Mouse (Mus musculus): ENCODE measurements at regions not wholly inside any gene's neighbourhood (a gene's known extent, or its start where the extent isn't known, plus 50 kb on each side); places are given as distances from the start of the nearest gene placed in this dataset.
A peak's percentile ranks its signal among the peaks of the same experiment; 100 is the strongest.

- H3K36me3 ChIP-seq (ENCODE audit: control insufficient read depth, insufficient read depth), result no peaks in the 10 kb centered on the region
- H3K9me3 ChIP-seq (ENCODE audit: control insufficient read depth), result no peaks in the 10 kb centered on the region
- no peaks in the 10 kb centered on the region for H3K4me1 ChIP-seq (replicated peaks; ENCODE audit: control insufficient read depth, insufficient read depth, low read length)
- H3K4me3 ChIP-seq (ENCODE audit: low read depth, low read length), result no peak overlapping the region
- H3K27ac ChIP-seq (ENCODE audit: low read depth, low read length), result no peak overlapping the region
- H3K9ac ChIP-seq (ENCODE audit: low read depth, low read length), result no peak overlapping the region
- H3K4me2 ChIP-seq (replicated peaks; ENCODE audit: low read depth), result no peak overlapping the region
- 0 out of 2 replicates have a peak, but pooled peaks cover 3% of the 10 kb centered on the region for H3K27me3 ChIP-seq (replicated peaks; ENCODE audit: control insufficient read depth, insufficient read depth, low read length)
- no peak for ATAC-seq
- WGBS, result 78% methylated on average over 5 of the region's 5 CpGs
- no peak for TF ChIP-seq CTCF (IDR thresholded peaks at IDR 0.05; ENCODE audit: low read depth)
Measured at GRCm38 (mm10) chr19:15802641-15803040, 144.5 kb downstream of the Psat1 start.

GRCm38 (mm10) chr19:15801811-15802486 lies 145.2 kb downstream of the Psat1 start:
- peak overlapping the region; percentile 23 for H3K4me3 ChIP-seq (ENCODE audit: low read depth, low read length)
- no peak overlapping the region for H3K9ac ChIP-seq (ENCODE audit: low read depth, low read length)
- peak overlapping the region; percentile 61 for H3K4me2 ChIP-seq (replicated peaks; ENCODE audit: low read depth)
- WGBS, result 9% methylated on average over 17 of the region's 17 CpGs
- ATAC-seq, result no peak
- 0 out of 2 replicates have a peak, but pooled peaks cover 3% of the 10 kb centered on the region for H3K27me3 ChIP-seq (replicated peaks; ENCODE audit: control insufficient read depth, insufficient read depth, low read length)
- no peaks in the 10 kb centered on the region for H3K4me1 ChIP-seq (replicated peaks; ENCODE audit: control insufficient read depth, insufficient read depth, low read length)
- peak; percentile 91 for TF ChIP-seq CTCF (IDR thresholded peaks at IDR 0.05; ENCODE audit: low read depth)
- H3K36me3 ChIP-seq (ENCODE audit: control insufficient read depth, insufficient read depth), result no peaks in the 10 kb centered on the region
- no peaks in the 10 kb centered on the region for H3K9me3 ChIP-seq (ENCODE audit: control insufficient read depth)
- H3K27ac ChIP-seq (ENCODE audit: low read depth, low read length), result no peak overlapping the region

- Histone ChIP-seq H3K27ac (ENCODE audit: low read depth, low read length) (no peak overlapping the region), H3K4me2 (replicated peaks; ENCODE audit: low read depth) (peak overlapping the region; percentile 61), H3K4me3 (ENCODE audit: low read depth, low read length) (peak overlapping the region; percentile 23), H3K4me1 (replicated peaks; ENCODE audit: control insufficient read depth, insufficient read depth, low read length) (no peaks in the 10 kb centered on the region), H3K27me3 (replicated peaks; ENCODE audit: control insufficient read depth, insufficient read depth, low read length) (0 out of 2 replicates have a peak, but pooled peaks cover 3% of the 10 kb centered on the region), H3K9ac (ENCODE audit: low read depth, low read length) (peak overlapping the region; percentile 31; the same call in 1 of the 2 replicates), H3K36me3 (ENCODE audit: control insufficient read depth, insufficient read depth) (no peaks in the 10 kb centered on the region), H3K9me3 (ENCODE audit: control insufficient read depth) (no peaks in the 10 kb centered on the region)
- ATAC-seq, result no peak
- 27% methylated on average over 16 of the region's 16 CpGs for WGBS
- no peak for TF ChIP-seq CTCF (IDR thresholded peaks at IDR 0.05; ENCODE audit: low read depth)
Measured at GRCm38 (mm10) chr19:15800856-15801706, 146.1 kb downstream of the Psat1 start.

GRCm38 (mm10) chr19:15796466-15796865 lies 150.7 kb downstream of the Psat1 start:
- ATAC-seq, result no peak

GRCm38 (mm10) chr19:15791942-15792341 lies 155.2 kb downstream of the Psat1 start:
- Histone ChIP-seq H3K36me3 (ENCODE audit: control insufficient read depth, insufficient read depth) (no peaks in the 10 kb centered on the region), H3K9ac (ENCODE audit: low read depth, low read length) (no peak overlapping the region), H3K4me1 (replicated peaks; ENCODE audit: control insufficient read depth, insufficient read depth, low read length) (no peaks in the 10 kb centered on the region), H3K9me3 (ENCODE audit: control insufficient read depth) (no peaks in the 10 kb centered on the region), H3K27ac (ENCODE audit: low read depth, low read length) (no peak overlapping the region), H3K4me3 (ENCODE audit: low read depth, low read length) (no peak overlapping the region), H3K27me3 (replicated peaks; ENCODE audit: control insufficient read depth, insufficient read depth, low read length) (no peaks in the 10 kb centered on the region), H3K4me2 (replicated peaks; ENCODE audit: low read depth) (no peak overlapping the region)
- no peak for ATAC-seq
- TF ChIP-seq CTCF (IDR thresholded peaks at IDR 0.05; ENCODE audit: low read depth), result no peak
- WGBS, result 71% methylated on average over 4 of the region's 4 CpGs

More at GRCm38 (mm10) chr19:15796466-15796865, 150.7 kb downstream of the Psat1 start:
- H3K4me1 ChIP-seq (replicated peaks; ENCODE audit: control insufficient read depth, insufficient read depth, low read length), result no peaks in the 10 kb centered on the region
- H3K9me3 ChIP-seq (ENCODE audit: control insufficient read depth), result no peaks in the 10 kb centered on the region
- no peak overlapping the region for H3K27ac ChIP-seq (ENCODE audit: low read depth, low read length)
- no peak overlapping the region for H3K4me3 ChIP-seq (ENCODE audit: low read depth, low read length)
- 30% methylated on average over 4 of the region's 4 CpGs for WGBS
- no peaks in the 10 kb centered on the region for H3K27me3 ChIP-seq (replicated peaks; ENCODE audit: control insufficient read depth, insufficient read depth, low read length)
- no peak for TF ChIP-seq CTCF (IDR thresholded peaks at IDR 0.05; ENCODE audit: low read depth)
- H3K4me2 ChIP-seq (replicated peaks; ENCODE audit: low read depth), result no peak overlapping the region
- H3K36me3 ChIP-seq (ENCODE audit: control insufficient read depth, insufficient read depth), result no peaks in the 10 kb centered on the region
- no peak overlapping the region for H3K9ac ChIP-seq (ENCODE audit: low read depth, low read length)

- Histone ChIP-seq H3K4me2 (replicated peaks; ENCODE audit: low read depth) (no peak overlapping the region; the same call in 1 of the 2 replicates), H3K4me1 (replicated peaks; ENCODE audit: control insufficient read depth, insufficient read depth, low read length) (no peaks in the 10 kb centered on the region), H3K27ac (ENCODE audit: low read depth, low read length) (no peak overlapping the region), H3K27me3 (replicated peaks; ENCODE audit: control insufficient read depth, insufficient read depth, low read length) (no peaks in the 10 kb centered on the region), H3K4me3 (ENCODE audit: low read depth, low read length) (no peak overlapping the region), H3K36me3 (ENCODE audit: control insufficient read depth, insufficient read depth) (no peaks in the 10 kb centered on the region), H3K9ac (ENCODE audit: low read depth, low read length) (no peak overlapping the region), H3K9me3 (ENCODE audit: control insufficient read depth) (no peaks in the 10 kb centered on the region)
- WGBS, result 38% methylated on average over 12 of the region's 12 CpGs
- TF ChIP-seq CTCF (IDR thresholded peaks at IDR 0.05; ENCODE audit: low read depth), result no peak
- no peak for ATAC-seq
Measured at GRCm38 (mm10) chr19:15791264-15791913, 155.7 kb downstream of the Psat1 start.
